In genomic region chr9:44921543-44921942, GRCm38 (mm10) we compare ENCODE assay signal across 8 mouse cellular contexts. TPM values are rescaled to one million over a fixed set of nuclear protein-coding genes. Genes with fewer than 3 reads are reported as not detected.
DNase-seq lines count a peak whose midpoint lies in the region; ATAC-seq and TF ChIP-seq lines count a peak whose summit lies in the region.

No protein-coding gene starts in this region.

- no peak for TF ChIP-seq CTCF in lung, embryonic 14.5 days (IDR thresholded peaks at IDR 0.05; ENCODE audit: low read depth)

- peak overlapping the region; percentile 40 for H3K9ac ChIP-seq in lung, embryonic 14.5 days
- peak overlapping the region; percentile 90; the same call in 1 of the 2 replicates for H3K9ac ChIP-seq in limb, embryonic 11.5 days (ENCODE audit: low read length)
- peak overlapping the region; percentile 96; the same call in 1 of the 2 replicates for H3K9ac ChIP-seq in neural tube, embryonic 15.5 days (replicated peaks)

- no peaks in the 10 kb centered on the region; the same call in 1 of the 2 replicates for H3K36me3 ChIP-seq in lung, embryonic 14.5 days (ENCODE audit: insufficient read depth)
- no peaks in the 10 kb centered on the region; the same call in 1 of the 2 replicates for H3K36me3 ChIP-seq in forebrain, embryonic 10.5 days (replicated peaks)
- no peaks in the 10 kb centered on the region for H3K36me3 ChIP-seq in limb, embryonic 11.5 days (ENCODE audit: control insufficient read depth, insufficient read depth, low read length)
- peaks cover 9% of the 10 kb centered on the region for H3K36me3 ChIP-seq in neural tube, embryonic 15.5 days

- H3K27ac ChIP-seq in lung, embryonic 14.5 days (ENCODE audit: low read depth), result peak overlapping the region; percentile 85
- H3K27ac ChIP-seq in forebrain, embryonic 10.5 days, result peak overlapping the region; percentile 94
- H3K27ac ChIP-seq in limb, embryonic 11.5 days (replicated peaks; ENCODE audit: low read depth, low read length), result peak overlapping the region; percentile 82; the same call in 1 of the 2 replicates
- H3K27ac ChIP-seq in neural tube, embryonic 15.5 days (replicated peaks), result peak overlapping the region; percentile 94

- H3K4me2 ChIP-seq in lung, embryonic 14.5 days, result peak overlapping the region; percentile 84
- peak overlapping the region; percentile 81 for H3K4me2 ChIP-seq in limb, embryonic 11.5 days (ENCODE audit: low read depth, severe bottlenecking)
- H3K4me2 ChIP-seq in neural tube, embryonic 15.5 days, result peak overlapping the region; percentile 74

- peak overlapping the region; percentile 86 for H3K4me3 ChIP-seq in lung, embryonic 14.5 days (ENCODE audit: low read depth, low read length)
- H3K4me3 ChIP-seq in forebrain, embryonic 10.5 days, result peak overlapping the region; percentile 99
- H3K4me3 ChIP-seq in limb, embryonic 11.5 days (ENCODE audit: low read depth, low read length), result peak overlapping the region; percentile 92
- peak overlapping the region; percentile 98 for H3K4me3 ChIP-seq in neural tube, embryonic 15.5 days (replicated peaks)

- no peaks in the 10 kb centered on the region for H3K9me3 ChIP-seq in lung, embryonic 14.5 days (ENCODE audit: low read depth, low read length)
- no peaks in the 10 kb centered on the region for H3K9me3 ChIP-seq in forebrain, embryonic 10.5 days
- no peaks in the 10 kb centered on the region for H3K9me3 ChIP-seq in limb, embryonic 11.5 days (ENCODE audit: control insufficient read depth, low read length)
- H3K9me3 ChIP-seq in neural tube, embryonic 15.5 days (replicated peaks), result no peaks in the 10 kb centered on the region

- WGBS in lung, embryonic 14.5 days, result 69% methylated on average over 2 of the region's 2 CpGs
- 67% methylated on average over 2 of the region's 2 CpGs for WGBS in forebrain, embryonic 10.5 days
- 73% methylated on average over 2 of the region's 2 CpGs for WGBS in limb, embryonic 11.5 days
- 70% methylated on average over 2 of the region's 2 CpGs for WGBS in neural tube, embryonic 15.5 days

- DNase-seq in lung, embryonic 14.5 days, result no peak
- no peak for DNase-seq in lung, adult 18-20 months
- no peak for DNase-seq in forebrain, embryonic 10.5 days (ENCODE audit: extremely low spot score, low spot score)
- DNase-seq in limb, embryonic 11.5 days (ENCODE audit: low spot score), result no peak
- no peak for DNase-seq in cerebellum, adult 8-10 months
- DNase-seq in kidney, adult 18-20 months, result no peak

- no peaks in the 10 kb centered on the region for H3K27me3 ChIP-seq in lung, embryonic 14.5 days (ENCODE audit: insufficient read depth, low read length)
- no peaks in the 10 kb centered on the region for H3K27me3 ChIP-seq in forebrain, embryonic 10.5 days (ENCODE audit: poor library complexity, severe bottlenecking)
- no peaks in the 10 kb centered on the region for H3K27me3 ChIP-seq in limb, embryonic 11.5 days (ENCODE audit: control insufficient read depth, insufficient read depth, low read length)
- no peaks in the 10 kb centered on the region for H3K27me3 ChIP-seq in neural tube, embryonic 15.5 days (replicated peaks)

- ATAC-seq in lung, embryonic 14.5 days (ENCODE audit: insufficient read depth), result no peak
- ATAC-seq in limb, embryonic 11.5 days (ENCODE audit: insufficient number of reproducible peaks, low FRiP score, low TSS enrichment, low read depth), result no peak
- ATAC-seq in neural tube, embryonic 15.5 days (ENCODE audit: low FRiP score), result no peak
- ATAC-seq in erythroid progenitor cell, adult 5-6 weeks (replicated peaks; ENCODE audit: low FRiP score, poor library complexity, severe bottlenecking), result no peak

- H3K4me1 ChIP-seq in lung, embryonic 14.5 days (ENCODE audit: insufficient read depth), result peaks cover 3% of the 10 kb centered on the region; the same call in 1 of the 2 replicates
- H3K4me1 ChIP-seq in forebrain, embryonic 10.5 days, result peaks cover 21% of the 10 kb centered on the region
- peaks cover 4% of the 10 kb centered on the region; the same call in 1 of the 2 replicates for H3K4me1 ChIP-seq in limb, embryonic 11.5 days (ENCODE audit: control insufficient read depth, insufficient read depth, low read length)
- H3K4me1 ChIP-seq in neural tube, embryonic 15.5 days, result peaks cover 19% of the 10 kb centered on the region

RNA-seq across cellular contexts. Expression of gene Atp5l, which starts 1.0 kb away (rescaled TPM):
- polyA plus RNA-seq in lung, embryonic 14.5 days (2014; fragmentation: Nextera tagmentation; extraction: Ambion mirVana), result 618 and 665 TPM in 2 replicates
- 509 and 532 TPM in 2 replicates for polyA plus RNA-seq in forebrain, embryonic 10.5 days (2016; fragmentation: Nextera tagmentation; extraction: Ambion mirVana)
- polyA plus RNA-seq in limb, embryonic 11.5 days (2014; fragmentation: Nextera tagmentation; extraction: Ambion mirVana), result 574 and 614 TPM in 2 replicates
- polyA plus RNA-seq in neural tube, embryonic 15.5 days (2015; fragmentation: Nextera tagmentation; extraction: Ambion mirVana), result 830 and 890 TPM in 2 replicates
- total RNA-seq in erythroid progenitor cell, adult 5-6 weeks (2015; ENCODE audit: low replicate concordance), result 236 and 252 TPM in 2 replicates
- total RNA-seq in erythroid progenitor cell, adult 5-6 weeks (2017; ENCODE audit: low replicate concordance), result 17.0 and 145 TPM in 2 replicates

RNA-seq across cellular contexts. Expression of gene Kmt2a, which starts 40.4 kb away (rescaled TPM):
- polyA plus RNA-seq in lung, embryonic 14.5 days (2014; fragmentation: Nextera tagmentation; extraction: Ambion mirVana), result 14.4 and 14.7 TPM in 2 replicates
- 10.3 and 10.8 TPM in 2 replicates for polyA plus RNA-seq in forebrain, embryonic 10.5 days (2016; fragmentation: Nextera tagmentation; extraction: Ambion mirVana)
- 13.7 and 14.8 TPM in 2 replicates for polyA plus RNA-seq in limb, embryonic 11.5 days (2014; fragmentation: Nextera tagmentation; extraction: Ambion mirVana)
- 20.3 and 23.3 TPM in 2 replicates for polyA plus RNA-seq in neural tube, embryonic 15.5 days (2015; fragmentation: Nextera tagmentation; extraction: Ambion mirVana)
- 59.5 and 91.4 TPM in 2 replicates for total RNA-seq in erythroid progenitor cell, adult 5-6 weeks (2015; ENCODE audit: low replicate concordance)
- 18.1 and 23.3 TPM in 2 replicates for total RNA-seq in erythroid progenitor cell, adult 5-6 weeks (2017; ENCODE audit: low replicate concordance)

RNA-seq across cellular contexts. Expression of gene Ube4a, which starts 43.9 kb away (rescaled TPM):
- 30.3 and 33.5 TPM in 2 replicates for polyA plus RNA-seq in lung, embryonic 14.5 days (2014; fragmentation: Nextera tagmentation; extraction: Ambion mirVana)
- 23.8 and 24.8 TPM in 2 replicates for polyA plus RNA-seq in forebrain, embryonic 10.5 days (2016; fragmentation: Nextera tagmentation; extraction: Ambion mirVana)
- 27.9 and 31.6 TPM in 2 replicates for polyA plus RNA-seq in limb, embryonic 11.5 days (2014; fragmentation: Nextera tagmentation; extraction: Ambion mirVana)
- 31.8 and 34.2 TPM in 2 replicates for polyA plus RNA-seq in neural tube, embryonic 15.5 days (2015; fragmentation: Nextera tagmentation; extraction: Ambion mirVana)
- 41.1 and 41.8 TPM in 2 replicates for total RNA-seq in erythroid progenitor cell, adult 5-6 weeks (2015; ENCODE audit: low replicate concordance)
- total RNA-seq in erythroid progenitor cell, adult 5-6 weeks (2017; ENCODE audit: low replicate concordance), result 33.1 and 35.5 TPM in 2 replicates

RNA-seq across cellular contexts. Expression of gene Cd3g, which starts 58.7 kb away (rescaled TPM):
- 0.34 TPM in 1 of 2 replicates, not detected in the other for polyA plus RNA-seq in lung, embryonic 14.5 days (2014; fragmentation: Nextera tagmentation; extraction: Ambion mirVana)
- not detected in 2 replicates for polyA plus RNA-seq in forebrain, embryonic 10.5 days (2016; fragmentation: Nextera tagmentation; extraction: Ambion mirVana)
- polyA plus RNA-seq in limb, embryonic 11.5 days (2014; fragmentation: Nextera tagmentation; extraction: Ambion mirVana), result 0.33 and 0.37 TPM in 2 replicates
- polyA plus RNA-seq in neural tube, embryonic 15.5 days (2015; fragmentation: Nextera tagmentation; extraction: Ambion mirVana), result 114 TPM in 1 of 2 replicates, not detected in the other
- 6.3 and 14.1 TPM in 2 replicates for total RNA-seq in erythroid progenitor cell, adult 5-6 weeks (2015; ENCODE audit: low replicate concordance)
- total RNA-seq in erythroid progenitor cell, adult 5-6 weeks (2017; ENCODE audit: low replicate concordance), result 15.0 and 15.1 TPM in 2 replicates

Comparison
In these comparisons a context has a peak if more than half of its experiments do, and no peak if none do; other contexts are left out.
1. H3K9ac ChIP-seq: peak in every context shown above with its lines; median percentile 96 in neural tube, embryonic 15.5 days; 90 in limb, embryonic 11.5 days; 40 in lung, embryonic 14.5 days.